Mouse (Mus musculus): Measurements from ENCODE around the gene Daam2.

DNA sequence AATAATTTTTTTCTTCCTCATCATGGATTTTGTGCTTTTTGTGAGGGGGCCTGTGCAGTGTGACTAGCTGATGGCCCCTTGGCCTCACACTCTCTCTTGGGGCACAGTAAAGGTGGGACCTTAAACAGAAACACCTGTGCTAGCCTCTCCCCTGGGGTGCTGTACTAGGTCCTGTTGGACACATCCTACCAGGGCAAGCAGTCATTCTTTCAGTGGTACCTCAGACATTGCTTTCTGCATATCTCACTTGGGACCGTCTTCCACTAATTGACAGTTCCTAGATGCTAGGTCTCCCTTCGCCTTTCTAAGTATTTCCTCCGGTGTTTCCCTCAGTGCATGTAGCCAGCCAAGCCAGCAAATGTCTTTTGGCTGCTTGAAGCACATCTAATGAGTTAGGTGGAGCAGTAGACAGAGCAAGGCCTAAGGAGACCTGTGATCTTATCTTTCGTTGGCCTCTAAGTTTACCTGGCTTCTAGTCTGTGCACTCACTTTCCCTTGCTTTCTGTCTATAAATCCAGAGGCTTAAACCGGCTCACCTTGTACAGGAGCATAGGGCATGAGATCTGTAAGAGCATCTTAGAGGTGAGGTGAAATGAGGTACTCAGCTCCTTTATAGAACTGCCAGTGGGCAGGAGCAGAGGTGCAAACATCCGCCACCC, 134.5 kb downstream of the Daam2 start:
- TF ChIP-seq CTCF (IDR thresholded peaks at IDR 0.05) (no peak), EP300 (IDR thresholded peaks at IDR 0.05) (no peak)
